Mouse (Mus musculus): ENCODE measurements around the gene Gbp7. TPM values are rescaled to one million over a fixed set of nuclear protein-coding genes. Genes with fewer than 3 reads are reported as not detected.
A peak's percentile ranks its signal among the peaks of the same experiment; 100 is the strongest.

The Gbp7 gene
- 2.3 and 9.2 TPM in 2 replicates for polyA plus RNA-seq (2015; fragmentation: Nextera tagmentation; extraction: Ambion mirVana)

DNA sequence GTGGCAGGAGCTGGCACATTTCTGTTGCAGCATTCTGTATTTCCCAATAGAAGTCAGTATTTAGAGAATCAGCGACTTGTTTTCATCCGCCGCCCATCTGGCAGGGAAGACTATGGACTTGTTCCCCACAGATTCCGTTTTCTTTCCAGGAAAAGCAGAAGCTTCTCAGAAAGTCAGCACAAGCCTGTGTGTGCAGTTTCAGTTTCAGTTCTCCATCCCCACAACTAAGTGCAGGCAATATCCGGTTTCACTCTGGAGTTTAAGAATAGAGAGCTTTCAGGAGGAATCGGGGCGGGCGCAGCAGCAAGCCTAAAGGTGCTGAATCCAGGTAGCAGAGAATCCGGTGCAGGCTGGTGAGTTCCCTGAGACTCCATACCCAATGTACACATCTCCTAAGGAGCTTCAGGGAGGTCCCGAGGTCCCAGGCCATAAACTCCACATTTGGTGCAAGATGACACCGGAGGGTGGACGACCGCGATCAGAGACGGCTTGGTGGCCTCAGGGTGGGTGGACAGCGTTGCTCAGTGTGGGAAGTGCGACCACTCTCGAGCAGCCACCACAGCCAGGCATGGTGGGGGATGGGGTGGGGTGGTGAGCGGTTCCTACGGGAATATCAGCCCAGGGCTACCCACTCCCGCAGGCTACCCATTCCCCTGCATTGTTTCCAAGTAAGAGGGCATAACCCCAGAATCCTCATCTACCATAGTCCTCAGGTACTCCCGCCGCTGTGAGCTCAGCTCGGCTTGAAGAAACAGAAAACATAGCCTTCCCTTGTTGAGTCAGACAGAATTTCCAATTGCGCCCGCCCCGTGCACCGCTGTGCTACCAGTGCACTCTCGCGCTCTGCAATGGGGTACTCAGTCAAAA lies at the start of gene Gbp7:
Gbp7 (plus strand) TSS at position 256 of the 867 bp plus-strand sequence.
- Histone ChIP-seq H3K27ac (replicated peaks) (no peak within 1 kb of the TSS), H3K4me2 (peak within 1 kb of the TSS; percentile 96), H3K4me3 (replicated peaks) (peak within 1 kb of the TSS; percentile 56), H3K4me1 (0 out of 2 replicates have a peak, but pooled peaks cover 4% of the 10 kb centered on the region), H3K9me3 (replicated peaks) (no peaks in the 10 kb centered on the region), H3K9ac (replicated peaks) (peak within 1 kb of the TSS; percentile 50), H3K27me3 (replicated peaks) (no peaks in the 10 kb centered on the region), H3K36me3 (no peaks in the 10 kb centered on the region)
- ATAC-seq (ENCODE audit: low FRiP score): peak; percentile 74
- WGBS: under 1% methylated on average over 30 of the region's 30 CpGs

DNA sequence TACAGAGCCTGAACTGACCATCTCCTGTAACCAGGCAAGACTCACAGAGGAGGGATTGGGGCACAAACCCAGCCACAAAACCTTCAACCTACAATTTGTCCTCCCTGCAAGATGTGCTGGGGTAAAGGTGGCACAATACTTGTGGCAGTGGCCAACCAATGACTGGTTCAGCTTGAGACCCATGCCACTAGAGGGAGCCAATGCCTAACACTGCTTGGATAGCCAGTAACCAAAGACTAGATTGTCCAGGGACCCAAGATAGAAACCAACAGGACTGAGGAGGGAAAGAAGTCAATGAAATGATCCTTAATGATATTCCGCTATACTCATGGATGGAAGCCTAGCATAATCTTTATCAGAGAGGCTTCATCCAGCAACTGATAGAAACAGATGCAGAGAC lies 39.7 kb upstream of the Gbp7 start:
- Histone ChIP-seq H3K4me1 (no peaks in the 10 kb centered on the region), H3K4me3 (replicated peaks) (no peak overlapping the region), H3K27ac (replicated peaks) (no peak overlapping the region), H3K27me3 (replicated peaks) (no peaks in the 10 kb centered on the region), H3K36me3 (no peaks in the 10 kb centered on the region), H3K9me3 (replicated peaks) (no peaks in the 10 kb centered on the region), H3K9ac (replicated peaks) (no peak overlapping the region), H3K4me2 (no peak overlapping the region)
- ATAC-seq (ENCODE audit: low FRiP score): no peak
- 74% methylated on average over 1 of the region's 1 CpGs for WGBS

- H3K27me3 ChIP-seq (replicated peaks): no peaks in the 10 kb centered on the region
Measured at GRCm38 (mm10) chr3:142493536-142494061, 36.5 kb upstream of the Gbp7 start, which contains the start of gene Gbp5. Gene Gbp5 (plus strand): TSS chr3:142493978.

DNA sequence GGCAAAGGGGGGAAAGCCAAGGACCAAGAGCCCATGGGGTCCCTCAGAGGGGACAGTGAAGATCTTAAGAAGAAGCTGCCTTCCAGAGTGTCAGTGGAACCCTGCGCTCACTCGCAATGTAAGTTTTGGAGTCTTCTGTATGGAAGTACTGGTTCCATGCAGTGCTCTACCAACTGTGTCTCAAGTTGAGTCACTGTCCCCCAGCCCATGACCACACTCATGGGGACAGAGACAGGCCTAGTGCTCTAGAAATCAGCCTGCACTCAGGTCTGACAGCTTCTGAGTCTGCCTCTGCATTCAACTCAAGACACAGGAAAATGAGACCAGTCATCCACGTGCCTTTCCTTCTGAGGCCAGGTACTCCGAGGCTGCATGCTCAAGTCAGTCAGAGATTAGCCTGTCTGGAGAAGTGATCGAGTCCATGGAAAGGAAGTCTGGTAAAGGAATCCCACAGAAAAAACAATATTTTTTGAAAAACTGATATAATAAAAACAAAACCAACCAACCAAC lies 34.9 kb upstream of the Gbp7 start:
- Histone ChIP-seq H3K9me3 (replicated peaks) (no peaks in the 10 kb centered on the region), H3K9ac (replicated peaks) (no peak overlapping the region), H3K4me3 (replicated peaks) (no peak overlapping the region), H3K4me1 (no peaks in the 10 kb centered on the region), H3K36me3 (no peaks in the 10 kb centered on the region), H3K4me2 (no peak overlapping the region), H3K27ac (replicated peaks) (no peak overlapping the region), H3K27me3 (replicated peaks) (no peaks in the 10 kb centered on the region)
- ATAC-seq (ENCODE audit: low FRiP score): no peak
- WGBS: 93% methylated on average over 5 of the region's 5 CpGs

More at GRCm38 (mm10) chr3:142493536-142494061, 36.5 kb upstream of the Gbp7 start, which contains the start of gene Gbp5:
- WGBS: 87% methylated on average over 6 of the region's 6 CpGs
- no peaks in the 10 kb centered on the region for H3K36me3 ChIP-seq
- H3K4me3 ChIP-seq (replicated peaks): no peak within 1 kb of the TSS
- H3K9ac ChIP-seq (replicated peaks): no peak within 1 kb of the TSS
- H3K9me3 ChIP-seq (replicated peaks): no peaks in the 10 kb centered on the region
- H3K4me1 ChIP-seq: no peaks in the 10 kb centered on the region
- H3K27ac ChIP-seq (replicated peaks): no peak within 1 kb of the TSS
- ATAC-seq (ENCODE audit: low FRiP score): peak; percentile 61; the same call in 1 of the 2 replicates
- H3K4me2 ChIP-seq: no peak within 1 kb of the TSS

DNA sequence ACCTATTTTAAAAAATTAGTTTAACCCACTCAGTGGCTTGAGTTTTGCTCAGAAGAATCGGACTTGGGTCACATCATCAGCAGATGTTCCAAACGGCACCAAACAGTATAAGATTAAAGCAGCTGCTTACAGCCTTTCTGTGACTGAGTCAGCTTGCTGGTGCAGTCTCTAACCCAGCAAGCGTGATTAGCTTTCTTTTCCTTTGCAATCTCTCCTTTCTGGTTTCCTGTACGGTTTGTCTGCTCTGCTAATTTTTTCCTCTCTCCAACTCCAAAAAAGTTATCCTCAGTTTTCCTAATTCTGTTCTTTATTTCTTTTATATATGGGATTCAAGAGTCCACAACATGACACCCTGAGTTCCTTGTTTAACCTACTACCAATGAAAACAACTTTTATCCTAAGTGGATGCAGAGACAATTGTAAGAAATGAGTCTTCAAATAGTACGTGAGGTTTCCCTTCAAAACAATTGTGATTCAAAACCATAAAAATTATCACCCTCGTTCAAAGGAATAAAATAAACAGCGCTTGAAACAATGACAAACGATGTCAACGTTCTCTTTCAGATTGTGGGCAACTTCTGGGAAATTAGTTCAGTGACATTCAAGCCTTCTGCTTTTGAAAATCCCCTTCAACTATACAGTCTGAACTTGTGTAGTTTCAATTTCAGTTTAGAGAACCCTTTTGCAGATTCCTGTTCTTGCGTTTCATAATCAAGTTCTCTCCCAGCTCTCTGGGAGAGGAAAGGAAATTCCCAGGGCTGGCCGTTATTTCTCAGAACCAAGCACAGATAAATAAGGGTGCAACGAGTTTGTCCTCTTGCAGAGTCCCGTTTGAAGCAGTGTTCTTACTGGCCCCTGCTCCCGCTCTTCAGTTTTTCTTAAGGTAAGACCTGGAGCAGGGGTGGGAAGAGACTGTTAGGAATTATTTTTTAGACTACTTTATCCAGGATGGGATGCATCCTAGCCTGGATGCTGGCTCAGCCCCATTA lies 33.7 kb upstream of the Gbp7 start:
- Histone ChIP-seq H3K9me3 (replicated peaks) (no peaks in the 10 kb centered on the region), H3K9ac (replicated peaks) (no peak overlapping the region; the same call in 1 of the 2 replicates), H3K36me3 (no peaks in the 10 kb centered on the region), H3K4me1 (no peaks in the 10 kb centered on the region), H3K27me3 (replicated peaks) (no peaks in the 10 kb centered on the region), H3K27ac (replicated peaks) (no peak overlapping the region), H3K4me2 (peak overlapping the region; percentile 19), H3K4me3 (replicated peaks) (no peak overlapping the region)
- no peak for ATAC-seq (ENCODE audit: low FRiP score)
- WGBS: 67% methylated on average over 14 of the region's 14 CpGs

DNA sequence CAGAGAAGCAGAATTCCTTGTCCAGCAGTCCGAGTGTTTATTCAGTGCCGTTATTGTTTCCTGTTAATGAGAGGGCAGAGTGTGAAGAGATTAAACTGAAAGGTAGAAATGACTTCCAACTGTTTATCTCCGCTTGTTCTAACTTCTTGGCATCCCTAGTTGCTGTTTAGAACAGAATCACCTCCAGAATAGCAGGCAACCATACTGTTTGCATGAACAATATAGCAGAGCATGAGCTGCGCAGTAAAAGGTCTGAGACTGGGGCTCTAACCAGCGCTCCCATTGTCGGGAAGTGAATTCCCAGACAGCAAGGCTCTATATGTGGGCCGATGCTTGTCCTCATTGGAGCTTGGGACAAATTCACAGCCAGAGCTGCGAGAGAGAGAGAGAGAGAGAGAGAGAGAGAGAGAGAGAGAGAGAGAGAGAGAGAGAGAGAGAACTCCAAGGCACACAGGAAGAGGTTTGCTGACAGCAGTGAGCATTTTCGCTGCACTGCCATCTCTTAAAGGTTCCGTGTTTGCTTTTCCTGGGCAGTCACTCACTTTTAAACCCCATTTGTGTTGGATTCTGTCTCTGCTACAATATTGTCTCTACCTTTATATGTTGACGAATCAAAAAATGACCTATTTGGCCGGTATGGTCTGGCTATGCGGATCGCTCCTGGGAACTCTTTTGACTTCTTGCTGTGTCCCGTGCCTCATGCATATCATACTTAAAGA lies 32.9 kb upstream of the Gbp7 start:
- Histone ChIP-seq H3K9me3 (replicated peaks) (no peaks in the 10 kb centered on the region), H3K9ac (replicated peaks) (no peak overlapping the region; the same call in 1 of the 2 replicates), H3K36me3 (no peaks in the 10 kb centered on the region), H3K27me3 (replicated peaks) (no peaks in the 10 kb centered on the region), H3K4me2 (peak overlapping the region; percentile 19), H3K4me3 (replicated peaks) (no peak overlapping the region), H3K4me1 (no peaks in the 10 kb centered on the region), H3K27ac (replicated peaks) (no peak overlapping the region)
- ATAC-seq (ENCODE audit: low FRiP score): no peak
- 61% methylated on average over 15 of the region's 15 CpGs for WGBS

DNA sequence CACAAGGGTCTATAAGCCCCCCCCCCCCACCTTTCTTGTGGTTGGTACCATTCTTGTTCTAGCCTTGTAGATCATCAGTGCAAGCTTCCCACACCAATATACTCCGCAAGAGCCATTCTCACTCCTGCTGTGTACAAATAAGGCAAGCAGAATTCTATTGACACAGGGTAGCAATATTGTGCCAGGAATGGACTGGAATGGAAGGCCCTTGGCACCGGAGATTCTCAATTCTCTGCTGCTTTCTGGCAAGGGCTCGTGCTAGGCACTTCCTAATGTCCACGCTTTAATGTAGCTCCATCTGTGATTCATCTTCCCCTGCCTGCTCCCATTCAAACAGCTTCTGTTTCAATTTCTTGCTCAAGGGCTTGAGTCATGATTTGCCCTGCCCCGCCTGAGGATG lies 31.2 kb upstream of the Gbp7 start:
- WGBS: 70% methylated on average over 5 of the region's 5 CpGs
- no peak overlapping the region for H3K4me3 ChIP-seq (replicated peaks)
- H3K27me3 ChIP-seq (replicated peaks): no peaks in the 10 kb centered on the region
- no peak overlapping the region for H3K9ac ChIP-seq (replicated peaks)
- ATAC-seq (ENCODE audit: low FRiP score): peak; percentile 53; the same call in 1 of the 2 replicates
- H3K27ac ChIP-seq (replicated peaks): no peak overlapping the region
- no peaks in the 10 kb centered on the region for H3K36me3 ChIP-seq
- H3K4me1 ChIP-seq: no peaks in the 10 kb centered on the region
- no peak overlapping the region for H3K4me2 ChIP-seq
- no peaks in the 10 kb centered on the region for H3K9me3 ChIP-seq (replicated peaks)

DNA sequence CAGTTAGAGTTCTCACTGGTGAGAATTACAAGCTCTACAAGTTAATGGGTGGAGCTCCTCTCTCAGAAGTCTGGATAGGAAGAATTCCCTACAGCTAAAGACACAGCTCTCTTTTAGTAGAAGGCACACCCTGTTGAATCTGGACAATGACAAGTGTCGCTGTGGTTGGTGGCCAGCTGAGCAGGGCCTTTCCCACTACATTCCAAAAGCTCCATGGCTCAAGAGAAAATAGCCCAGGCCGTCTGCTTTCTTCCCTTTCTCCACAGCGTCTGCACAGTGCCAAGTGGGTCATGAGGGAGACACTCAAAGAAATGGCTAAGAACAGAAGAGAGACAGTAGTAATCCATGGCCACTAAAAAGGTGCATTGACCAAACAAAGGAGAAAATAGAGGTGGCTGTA lies 2.0 kb upstream of the Gbp7 start:
- no peak overlapping the region for H3K9ac ChIP-seq (replicated peaks)
- no peak overlapping the region for H3K4me3 ChIP-seq (replicated peaks)
- 0 out of 2 replicates have a peak, but pooled peaks cover 4% of the 10 kb centered on the region for H3K4me1 ChIP-seq
- ATAC-seq (ENCODE audit: low FRiP score): no peak
- H3K27ac ChIP-seq (replicated peaks): no peak overlapping the region
- H3K27me3 ChIP-seq (replicated peaks): no peaks in the 10 kb centered on the region
- H3K9me3 ChIP-seq (replicated peaks): no peaks in the 10 kb centered on the region
- 60% methylated on average over 3 of the region's 3 CpGs for WGBS
- H3K4me2 ChIP-seq: no peak overlapping the region
- H3K36me3 ChIP-seq: no peaks in the 10 kb centered on the region

DNA sequence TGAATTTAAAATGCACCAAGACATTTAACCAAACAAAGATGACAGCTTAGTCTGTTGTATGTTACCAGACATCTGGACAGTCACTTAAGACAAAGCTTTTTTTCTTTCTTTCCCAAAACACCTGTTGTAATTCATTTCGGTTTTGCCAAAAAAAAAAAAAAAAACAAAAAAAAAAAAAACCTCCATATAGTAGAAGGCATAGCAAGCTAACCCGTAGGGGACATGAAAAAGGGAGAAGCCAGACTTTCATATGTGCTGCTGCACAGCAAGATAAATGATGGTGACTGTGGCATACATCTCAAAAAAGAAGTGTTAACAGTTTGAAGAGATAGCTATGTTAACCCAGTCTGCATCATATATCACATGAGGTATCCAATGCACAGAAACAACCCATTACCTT lies 545 bp upstream of the Gbp7 start:
- Histone ChIP-seq H3K4me1 (0 out of 2 replicates have a peak, but pooled peaks cover 4% of the 10 kb centered on the region), H3K4me3 (replicated peaks) (peak overlapping the region; percentile 56), H3K36me3 (no peaks in the 10 kb centered on the region), H3K27me3 (replicated peaks) (no peaks in the 10 kb centered on the region), H3K9me3 (replicated peaks) (no peaks in the 10 kb centered on the region), H3K9ac (replicated peaks) (peak overlapping the region; percentile 50; the same call in 1 of the 2 replicates), H3K4me2 (peak overlapping the region; percentile 96), H3K27ac (replicated peaks) (no peak overlapping the region)
- no peak for ATAC-seq (ENCODE audit: low FRiP score)
- WGBS: 66% methylated on average over 2 of the region's 2 CpGs

- Histone ChIP-seq H3K27me3 (replicated peaks) (no peaks in the 10 kb centered on the region), H3K36me3 (no peaks in the 10 kb centered on the region), H3K9ac (replicated peaks) (no peak overlapping the region), H3K27ac (replicated peaks) (no peak overlapping the region), H3K4me1 (0 out of 2 replicates have a peak, but pooled peaks cover 4% of the 10 kb centered on the region), H3K4me3 (replicated peaks) (no peak overlapping the region), H3K4me2 (no peak overlapping the region), H3K9me3 (replicated peaks) (no peaks in the 10 kb centered on the region)
- no peak for ATAC-seq (ENCODE audit: low FRiP score)
- WGBS: 93% methylated on average over 3 of the region's 3 CpGs
Measured at GRCm38 (mm10) chr3:142531595-142531994, 1.5 kb downstream of the Gbp7 start.

Data from neural tube, embryonic 15.5 days (tissue).